In the genomic region with DNA sequence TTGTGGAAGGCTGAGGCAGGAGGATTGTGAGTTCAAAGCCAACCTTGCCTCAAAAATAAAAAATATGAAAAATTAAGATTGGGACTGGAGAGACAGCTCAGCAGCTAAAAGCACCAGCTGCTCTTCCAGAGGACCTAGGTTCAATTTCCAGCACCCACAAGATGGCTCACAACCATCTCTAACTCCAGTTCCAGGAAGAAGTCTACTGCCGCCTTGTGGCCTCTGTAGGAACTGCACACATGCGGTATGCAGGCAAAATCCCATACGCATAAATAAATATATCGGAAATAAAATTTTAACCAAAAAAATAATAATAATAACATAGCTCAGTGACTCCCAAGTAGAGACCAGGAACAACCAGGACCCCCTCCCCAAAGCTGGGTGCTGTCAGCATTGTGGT, we compare ENCODE assay signal across 11 mouse cellular contexts. TPM values are rescaled to one million over a fixed set of nuclear protein-coding genes. Genes with fewer than 3 reads are reported as not detected.
A peak's percentile ranks its signal among the peaks of the same experiment; 100 is the strongest.
DNase-seq lines count a peak whose midpoint lies in the region; ATAC-seq and TF ChIP-seq lines count a peak whose summit lies in the region.
"Had no signal": no experiment of that assay in that cellular context is flagged by ENCODE, and none has a peak within 500 bp of the region (broad histone marks: within the 10 kb centered on the region; RNA-seq: fewer than 3 reads in every experiment).

No protein-coding gene starts in this region.

- no peak for DNase-seq in forebrain, postnatal 0 days
- no peak for DNase-seq in forebrain, embryonic 14.5 days (ENCODE audit: low spot score)
- DNase-seq in lung, embryonic 14.5 days = no peak
- no peak for DNase-seq in lung, adult 18-20 months
- peak; percentile 71 for DNase-seq in R1 (ENCODE audit: low read depth, low spot score)
- peak; percentile 34 for DNase-seq in splenic B cell, adult 2 months (ENCODE audit: low read depth, low spot score)
- DNase-seq in layer of hippocampus, adult 11-12 months (ENCODE audit: low spot score) = no peak
- DNase-seq in midbrain, embryonic 11.5 days (ENCODE audit: low spot score, missing footprints) = no peak
- DNase-seq: adrenal gland, postnatal 10 days had no signal

- no peaks in the 10 kb centered on the region; the same call in 1 of the 2 replicates for H3K4me1 ChIP-seq in forebrain, postnatal 0 days (ENCODE audit: insufficient read depth)
- no peaks in the 10 kb centered on the region for H3K4me1 ChIP-seq in forebrain, embryonic 14.5 days (ENCODE audit: control insufficient read depth, insufficient read depth, low read length)
- no peaks in the 10 kb centered on the region for H3K4me1 ChIP-seq in lung, embryonic 14.5 days (ENCODE audit: insufficient read depth)
- H3K4me1 ChIP-seq in midbrain, embryonic 11.5 days (ENCODE audit: control insufficient read depth, insufficient read depth, low read length) = no peaks in the 10 kb centered on the region

- H3K9me3 ChIP-seq in forebrain, postnatal 0 days (ENCODE audit: low read length) = no peaks in the 10 kb centered on the region
- H3K9me3 ChIP-seq in forebrain, embryonic 14.5 days (replicated peaks; ENCODE audit: control insufficient read depth, low read length) = 0 out of 2 replicates have a peak, but pooled peaks cover 3% of the 10 kb centered on the region
- no peaks in the 10 kb centered on the region for H3K9me3 ChIP-seq in lung, embryonic 14.5 days (ENCODE audit: low read depth, low read length)
- H3K9me3 ChIP-seq in midbrain, embryonic 11.5 days (ENCODE audit: control insufficient read depth, low read length) = no peaks in the 10 kb centered on the region

- no peak overlapping the region for H3K4me2 ChIP-seq in forebrain, postnatal 0 days (ENCODE audit: low read depth)
- no peak overlapping the region for H3K4me2 ChIP-seq in forebrain, embryonic 14.5 days (ENCODE audit: low read length)
- H3K4me2 ChIP-seq in lung, embryonic 14.5 days = no peak overlapping the region
- no peak overlapping the region for H3K4me2 ChIP-seq in midbrain, embryonic 11.5 days

- WGBS in forebrain, postnatal 0 days = 86% methylated on average over 4 of the region's 4 CpGs
- WGBS in forebrain, embryonic 14.5 days = 70% methylated on average over 4 of the region's 4 CpGs
- WGBS in lung, embryonic 14.5 days = 67% methylated on average over 4 of the region's 4 CpGs
- 80% methylated on average over 4 of the region's 4 CpGs for WGBS in midbrain, embryonic 11.5 days

- H3K4me3 ChIP-seq in forebrain, postnatal 0 days (ENCODE audit: low read depth, low read length) = no peak overlapping the region
- H3K4me3 ChIP-seq in forebrain, embryonic 14.5 days (ENCODE audit: low read depth, low read length) = no peak overlapping the region
- H3K4me3 ChIP-seq in lung, embryonic 14.5 days (ENCODE audit: low read depth, low read length) = no peak overlapping the region
- no peak overlapping the region for H3K4me3 ChIP-seq in midbrain, embryonic 11.5 days (ENCODE audit: low read depth, low read length)

- no peak overlapping the region for H3K27ac ChIP-seq in forebrain, postnatal 0 days (ENCODE audit: low read depth, low read length)
- no peak overlapping the region for H3K27ac ChIP-seq in forebrain, embryonic 14.5 days (ENCODE audit: low read depth, low read length)
- H3K27ac ChIP-seq in lung, embryonic 14.5 days (ENCODE audit: low read depth) = no peak overlapping the region
- no peak overlapping the region for H3K27ac ChIP-seq in midbrain, embryonic 11.5 days (ENCODE audit: low read depth, low read length)

- no peaks in the 10 kb centered on the region for H3K27me3 ChIP-seq in forebrain, postnatal 0 days (ENCODE audit: insufficient read depth, low read length)
- no peaks in the 10 kb centered on the region for H3K27me3 ChIP-seq in forebrain, embryonic 14.5 days (replicated peaks; ENCODE audit: control insufficient read depth, insufficient read depth, low read length)
- no peaks in the 10 kb centered on the region for H3K27me3 ChIP-seq in lung, embryonic 14.5 days (ENCODE audit: insufficient read depth, low read length)
- H3K27me3 ChIP-seq in splenic B cell, adult 2 months (ENCODE audit: control insufficient read depth, insufficient read depth, low read length, poor library complexity, severe bottlenecking) = no peaks in the 10 kb centered on the region
- no peaks in the 10 kb centered on the region for H3K27me3 ChIP-seq in midbrain, embryonic 11.5 days (ENCODE audit: control insufficient read depth, insufficient read depth, low read length)

- H3K36me3 ChIP-seq in forebrain, postnatal 0 days (ENCODE audit: insufficient read depth) = no peaks in the 10 kb centered on the region
- H3K36me3 ChIP-seq in forebrain, embryonic 14.5 days (ENCODE audit: control insufficient read depth, insufficient read depth, low read length) = no peaks in the 10 kb centered on the region
- H3K36me3 ChIP-seq in lung, embryonic 14.5 days (ENCODE audit: insufficient read depth) = no peaks in the 10 kb centered on the region
- H3K36me3 ChIP-seq in splenic B cell, adult 2 months (ENCODE audit: control insufficient read depth, insufficient read depth, low read length, poor library complexity, severe bottlenecking) = no peaks in the 10 kb centered on the region
- no peaks in the 10 kb centered on the region for H3K36me3 ChIP-seq in midbrain, embryonic 11.5 days (ENCODE audit: control insufficient read depth, insufficient read depth, low read length)

- no peak for ATAC-seq in forebrain, postnatal 0 days
- no peak for ATAC-seq in forebrain, embryonic 14.5 days
- no peak for ATAC-seq in lung, embryonic 14.5 days (ENCODE audit: insufficient read depth)
- ATAC-seq in midbrain, embryonic 11.5 days (ENCODE audit: low FRiP score) = no peak

- TF ChIP-seq CTCF in forebrain, postnatal 0 days (IDR thresholded peaks at IDR 0.05; ENCODE audit: low read depth) = peak; percentile 38
- peak; percentile 59 for TF ChIP-seq CTCF in lung, embryonic 14.5 days (IDR thresholded peaks at IDR 0.05; ENCODE audit: low read depth)

- H3K9ac ChIP-seq in forebrain, postnatal 0 days = no peak overlapping the region
- no peak overlapping the region for H3K9ac ChIP-seq in forebrain, embryonic 14.5 days (ENCODE audit: low read length)
- H3K9ac ChIP-seq in lung, embryonic 14.5 days = no peak overlapping the region
- no peak overlapping the region for H3K9ac ChIP-seq in midbrain, embryonic 11.5 days (ENCODE audit: low read length)

RNA-seq across cellular contexts. Expression of gene Lrp3, which starts 51.4 kb away (rescaled TPM):
- 109 and 122 TPM in 2 replicates for total RNA-seq in forebrain, postnatal 0 days (2014; rRNA removed)
- polyA plus RNA-seq in forebrain, postnatal 0 days (2015; fragmentation: Nextera tagmentation; extraction: Ambion mirVana) = 20.9 and 22.1 TPM in 2 replicates
- 21.4 and 22.3 TPM in 2 replicates for polyA plus RNA-seq in forebrain, embryonic 14.5 days (2014; fragmentation: Nextera tagmentation; extraction: Ambion mirVana)
- 8.2 and 11.2 TPM in 2 replicates for polyA plus RNA-seq in lung, embryonic 14.5 days (2014; fragmentation: Nextera tagmentation; extraction: Ambion mirVana)
- 15.2 and 17.3 TPM in 2 replicates for polyA plus RNA-seq in midbrain, embryonic 11.5 days (2014; fragmentation: Nextera tagmentation; extraction: Ambion mirVana)
- total RNA-seq: megakaryocyte-erythroid progenitor cell, adult 5-6 weeks; neutrophil, adult 5-6 weeks had no signal

RNA-seq across cellular contexts. Expression of gene Gpatch1, which starts 51.6 kb away (rescaled TPM):
- total RNA-seq in forebrain, postnatal 0 days (2014; rRNA removed) = 14.6 and 15.3 TPM in 2 replicates
- polyA plus RNA-seq in forebrain, postnatal 0 days (2015; fragmentation: Nextera tagmentation; extraction: Ambion mirVana) = 16.2 and 21.9 TPM in 2 replicates
- 21.2 and 24.0 TPM in 2 replicates for polyA plus RNA-seq in forebrain, embryonic 14.5 days (2014; fragmentation: Nextera tagmentation; extraction: Ambion mirVana)
- 15.9 and 16.1 TPM in 2 replicates for polyA plus RNA-seq in lung, embryonic 14.5 days (2014; fragmentation: Nextera tagmentation; extraction: Ambion mirVana)
- 19.4 and 20.2 TPM in 2 replicates for polyA plus RNA-seq in midbrain, embryonic 11.5 days (2014; fragmentation: Nextera tagmentation; extraction: Ambion mirVana)

Comparison
In these comparisons a context has a peak if more than half of its experiments do, and no peak if none do; other contexts are left out.
1. DNase-seq: peak in R1 (single experiment) and splenic B cell, adult 2 months (single experiment); none in forebrain, postnatal 0 days (single experiment), forebrain, embryonic 14.5 days (single experiment), lung, embryonic 14.5 days (single experiment), lung, adult 18-20 months (0 of 2), layer of hippocampus, adult 11-12 months (single experiment) and midbrain, embryonic 11.5 days (single experiment).